Mouse (Mus musculus): ENCODE results near the gene Brms1.
"Not testable (repeated sequence)": the region's sequence is repeated elsewhere in the genome, so short reads cannot be mapped to it uniquely, and the experiment has no call there.

Gene Brms1

GRCm38 (mm10) chr19:5040862-5041523, at the start of gene Brms1:
TSS of gene Brms1 (plus strand) at chr19:5041354.
- peak; percentile 81 to 86 for DNase-seq (ENCODE audit: low spot score in 2 of 2)

GRCm38 (mm10) chr19:4992371-4992770, 48.8 kb upstream of the Brms1 start:
- DNase-seq (ENCODE audit: low spot score in 2 of 2): no peak

GRCm38 (mm10) chr19:4992904-4993303, 48.2 kb upstream of the Brms1 start:
- DNase-seq (ENCODE audit: low spot score in 2 of 2): peak; percentile 51 to 53

GRCm38 (mm10) chr19:4994043-4994442, 47.1 kb upstream of the Brms1 start:
- no peak for DNase-seq (ENCODE audit: low spot score in 2 of 2)

- no peak for DNase-seq (ENCODE audit: low spot score in 2 of 2)
Measured at GRCm38 (mm10) chr19:4999445-5000140, 41.6 kb upstream of the Brms1 start.

- peak; percentile 67 to 78 for DNase-seq (ENCODE audit: low spot score in 2 of 2)
Measured at GRCm38 (mm10) chr19:5001666-5002406, 39.3 kb upstream of the Brms1 start.

- not testable (repeated sequence) for DNase-seq (ENCODE audit: low spot score in 2 of 2)
Measured at GRCm38 (mm10) chr19:5003644-5004043, 37.5 kb upstream of the Brms1 start.

GRCm38 (mm10) chr19:5004925-5005324, 36.2 kb upstream of the Brms1 start:
- no peak for DNase-seq (ENCODE audit: low spot score in 2 of 2)

GRCm38 (mm10) chr19:5013138-5013537, 28.0 kb upstream of the Brms1 start:
- no peak for DNase-seq (ENCODE audit: low spot score in 2 of 2)

- peak; percentile 32 to 34 for DNase-seq (ENCODE audit: low spot score in 2 of 2)
Measured at GRCm38 (mm10) chr19:5014961-5015398, 26.2 kb upstream of the Brms1 start.

- DNase-seq (ENCODE audit: low spot score in 2 of 2): no peak
Measured at GRCm38 (mm10) chr19:5016221-5016742, 24.9 kb upstream of the Brms1 start.

- peak; percentile 64 to 79 for DNase-seq (ENCODE audit: low spot score in 2 of 2)
Measured at GRCm38 (mm10) chr19:5016782-5017181, 24.4 kb upstream of the Brms1 start.

GRCm38 (mm10) chr19:5017611-5018010, 23.5 kb upstream of the Brms1 start:
- DNase-seq (ENCODE audit: low spot score in 2 of 2): no peak

- no peak for DNase-seq (ENCODE audit: low spot score in 2 of 2)
Measured at GRCm38 (mm10) chr19:5018191-5018590, 23.0 kb upstream of the Brms1 start.

- DNase-seq (ENCODE audit: low spot score in 2 of 2): no peak
Measured at GRCm38 (mm10) chr19:5021416-5021815, 19.7 kb upstream of the Brms1 start.

GRCm38 (mm10) chr19:5023621-5024479, 17.3 kb upstream of the Brms1 start, which contains the start of gene Slc29a2:
TSS of gene Slc29a2 (plus strand) at chr19:5023860.
- peak; percentile 83 to 84 for DNase-seq (ENCODE audit: low spot score in 2 of 2)

- no peak for DNase-seq (ENCODE audit: low spot score in 2 of 2)
Measured at GRCm38 (mm10) chr19:5026111-5026510, 15.0 kb upstream of the Brms1 start.

- DNase-seq (ENCODE audit: low spot score in 2 of 2): no peak
Measured at GRCm38 (mm10) chr19:5032686-5033085, 8.5 kb upstream of the Brms1 start.

GRCm38 (mm10) chr19:5036577-5036976, 4.6 kb upstream of the Brms1 start:
- DNase-seq (ENCODE audit: low spot score in 2 of 2): no peak

- DNase-seq (ENCODE audit: low spot score in 2 of 2): peak in 1 of 2 experiments; percentile 46
Measured at GRCm38 (mm10) chr19:5037678-5038571, 3.2 kb upstream of the Brms1 start.

Measured in natural killer cell, adult 2 months (primary cell).